Mouse (Mus musculus) neural tube, embryonic 14.5 days (tissue): ENCODE results near the gene Hist2h3c1. TPM values are rescaled to one million over a fixed set of nuclear protein-coding genes. Genes with fewer than 3 reads are reported as not detected.
"Not testable (repeated sequence)": the region's sequence is repeated elsewhere in the genome, so short reads cannot be mapped to it uniquely, and the experiment has no call there.

Source experiments
- ATAC-seq: fragments of 200-750 bp; cut with Nextera tagmentation; 2 replicates; pipeline ENCODE4 v1.8.0; 2017; ENCODE audit warnings: low read depth, mild to moderate bottlenecking, moderate TSS enrichment, moderate library complexity
- H3K27ac ChIP-seq: fragments of 300-500 bp; sonication (generic); 2 replicates; pipeline ENCODE4 v1.5.1; 2014; ENCODE audit warnings: low read depth, mild to moderate bottlenecking, control low read depth, low read length, moderate library complexity, mixed read lengths
- H3K27me3 ChIP-seq: fragments of 300-500 bp; sonication (generic); 2 replicates; pipeline ENCODE4 v1.6.1; 2014; ENCODE audit warnings: low read length; ENCODE audit not compliant: control insufficient read depth, insufficient read depth
- H3K36me3 ChIP-seq: fragments of 300-500 bp; sonication (generic); 2 replicates; pipeline ENCODE4 v1.6.1; 2014; ENCODE audit warnings: low read length, mixed read lengths; ENCODE audit not compliant: control insufficient read depth, insufficient read depth
- H3K4me1 ChIP-seq: fragments of 300-500 bp; sonication (generic); 2 replicates; pipeline ENCODE4 v1.6.1; 2014; ENCODE audit warnings: low read length; ENCODE audit not compliant: control insufficient read depth, insufficient read depth
- H3K4me2 ChIP-seq: fragments of 300-500 bp; sonication (generic); 2 replicates; pipeline ENCODE4 v1.6.1; 2014; ENCODE audit warnings: mild to moderate bottlenecking, low read depth, low read length, control low read depth
- H3K4me3 ChIP-seq: fragments of 300-500 bp; sonication (generic); 2 replicates; pipeline ENCODE4 v1.5.1; 2014; ENCODE audit warnings: low read depth, low read length, control low read depth, mixed read lengths
- H3K9ac ChIP-seq: fragments of 300-500 bp; sonication (generic); replicated peaks from 2 replicates; pipeline ENCODE4 v1.6.1; 2014; ENCODE audit warnings: low read depth, mild to moderate bottlenecking, control low read depth, low read length, mixed read lengths
- H3K9me3 ChIP-seq: fragments of 300-500 bp; sonication (generic); 2 replicates; pipeline ENCODE4 v1.6.1; 2016; ENCODE audit warnings: low read length; ENCODE audit not compliant: control insufficient read depth
- WGBS: fragments of 180-500 bp; shearing (Covaris S2); extraction: QIAGEN DNeasy Blood & Tissue Kit; methylation state at CpG from one replicate; pipeline ENCODE4 v1.1.7; 2014; 5-methylcytosine and 5-hydroxymethylcytosine counted together
- polyA plus RNA-seq: library from polyadenylated mRNA; unstranded; fragments of >200 nt; fragmentation: Nextera tagmentation; extraction: Ambion mirVana; gene quantifications from 2 replicates; pipeline ENCODE4 v1.2.1, GENCODE M21; 2014

Hist2h3c1 gene
- polyA plus RNA-seq, 1 experiment from 2014 or later, result 0.67 TPM

- under 1% methylated on average over 36 of the region's 40 CpGs for WGBS
- Histone ChIP-seq H3K9ac (peak within 1 kb of the TSS; percentile 84), H3K4me2 (peak within 1 kb of the TSS; percentile 77), H3K27ac (peak within 1 kb of the TSS; percentile 97), H3K27me3 (no peaks in the 10 kb centered on the region), H3K36me3 (no peaks in the 10 kb centered on the region), H3K4me3 (peak within 1 kb of the TSS; percentile 61), H3K4me1 (peaks cover 16% of the 10 kb centered on the region; the same call in 1 of the 2 replicates), H3K9me3 (no peaks in the 10 kb centered on the region)
- ATAC-seq, result peak; percentile 91
These were observed 16.6 kb downstream of the Hist2h3c1 start, which contains the start of gene Hist2h4 for GRCm38 (mm10) chr3:96262979-96263550. Gene Hist2h4 (minus strand): TSS chr3:96263311.

DNA sequence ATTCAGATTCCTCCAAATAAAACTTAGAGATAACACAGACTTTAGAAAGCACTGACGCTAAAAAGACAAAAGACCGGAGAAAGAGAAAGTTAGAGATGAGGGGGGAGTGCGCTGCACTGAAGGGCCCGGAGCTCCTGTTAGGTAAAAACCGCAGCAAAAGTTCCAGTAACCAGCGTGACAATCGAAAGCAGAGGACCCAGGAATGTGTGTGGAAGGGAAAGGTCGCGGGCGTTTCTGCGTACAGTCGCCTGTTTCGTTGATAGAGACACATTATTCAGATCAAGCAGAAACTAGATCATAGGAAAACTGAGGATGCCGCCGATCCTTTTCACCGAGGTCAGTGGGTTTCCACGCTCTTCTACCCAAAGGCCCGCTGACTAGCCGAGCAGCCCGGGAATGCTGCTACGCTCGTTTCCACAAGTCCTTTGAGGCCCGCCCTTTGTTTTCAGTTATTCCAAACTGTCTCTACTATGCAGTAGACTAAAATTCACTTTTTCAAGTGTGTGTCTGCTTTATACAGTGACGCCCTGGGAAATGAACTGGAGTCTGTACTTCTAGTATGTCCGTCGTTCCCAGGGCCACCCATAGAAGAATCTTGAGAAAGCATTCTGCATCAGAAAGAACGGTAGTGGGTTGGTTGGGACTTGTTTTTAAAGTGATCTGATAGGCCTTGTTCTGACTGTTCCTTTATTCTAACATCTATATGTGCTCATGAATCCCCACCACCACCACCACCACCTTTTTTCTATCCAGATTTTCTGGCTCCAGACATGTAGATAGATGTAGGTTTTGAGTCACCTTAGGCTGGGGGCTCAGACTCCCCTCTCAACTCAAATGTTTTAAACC lies 17.3 kb downstream of the Hist2h3c1 start:
- no peaks in the 10 kb centered on the region for H3K27me3 ChIP-seq
- H3K9ac ChIP-seq, result peak overlapping the region; percentile 84
- H3K27ac ChIP-seq, result peak overlapping the region; percentile 97
- H3K36me3 ChIP-seq, result no peaks in the 10 kb centered on the region
- H3K4me2 ChIP-seq, result peak overlapping the region; percentile 77
- no peaks in the 10 kb centered on the region for H3K9me3 ChIP-seq
- peaks cover 17% of the 10 kb centered on the region; the same call in 1 of the 2 replicates for H3K4me1 ChIP-seq
- H3K4me3 ChIP-seq, result peak overlapping the region; percentile 61
- 5% methylated on average over 27 of the region's 27 CpGs for WGBS
- ATAC-seq, result peak; percentile 49; the same call in 1 of the 2 replicates

DNA sequence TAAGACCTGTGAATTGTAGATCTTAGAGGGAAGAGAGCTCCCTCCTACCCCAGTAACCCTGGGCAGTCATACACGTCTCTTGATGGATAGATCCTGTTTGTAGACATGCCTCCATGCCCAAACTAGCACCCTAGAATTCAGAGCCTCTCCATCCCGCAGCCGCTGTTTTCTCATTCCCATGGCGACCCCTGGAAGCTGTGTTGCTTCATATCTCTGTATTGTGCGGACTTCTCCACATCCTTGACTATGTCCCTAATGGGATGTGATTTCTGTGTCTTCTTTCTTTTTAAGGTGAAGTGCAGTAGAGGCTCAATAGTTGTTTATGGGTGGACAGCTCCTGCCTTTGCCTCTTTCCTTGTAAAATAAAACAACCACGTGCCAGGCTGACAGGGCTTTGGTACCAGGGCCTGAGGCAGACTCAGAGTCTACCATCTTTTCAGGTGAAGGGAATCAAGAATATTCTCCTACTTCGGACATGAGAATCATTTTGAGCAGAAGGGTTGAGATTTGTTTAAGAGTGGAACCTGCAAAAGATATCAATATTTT lies 18.0 kb downstream of the Hist2h3c1 start:
- peak overlapping the region; percentile 77; the same call in 1 of the 2 replicates for H3K4me2 ChIP-seq
- no peaks in the 10 kb centered on the region for H3K36me3 ChIP-seq
- H3K27ac ChIP-seq, result peak overlapping the region; percentile 97; the same call in 1 of the 2 replicates
- H3K4me3 ChIP-seq, result no peak overlapping the region; the same call in 1 of the 2 replicates
- no peak for ATAC-seq
- H3K9me3 ChIP-seq, result no peaks in the 10 kb centered on the region
- peaks cover 20% of the 10 kb centered on the region; the same call in 1 of the 2 replicates for H3K4me1 ChIP-seq
- no peaks in the 10 kb centered on the region for H3K27me3 ChIP-seq
- WGBS, result 71% methylated on average over 7 of the region's 7 CpGs
- H3K9ac ChIP-seq, result 0 out of 2 replicates have a peak overlapping the region, but pooled peaks have one; percentile 84

- H3K9me3 ChIP-seq, result no peaks in the 10 kb centered on the region
- ATAC-seq, result no peak
- no peak overlapping the region for H3K4me2 ChIP-seq
- H3K9ac ChIP-seq, result no peak overlapping the region
- peaks cover 20% of the 10 kb centered on the region; the same call in 1 of the 2 replicates for H3K4me1 ChIP-seq
- WGBS, result 93% methylated on average over 8 of the region's 8 CpGs
- H3K27ac ChIP-seq, result no peak overlapping the region
- no peaks in the 10 kb centered on the region for H3K27me3 ChIP-seq
- no peak overlapping the region for H3K4me3 ChIP-seq
- no peaks in the 10 kb centered on the region for H3K36me3 ChIP-seq
These were observed 19.7 kb downstream of the Hist2h3c1 start for GRCm38 (mm10) chr3:96266132-96266710.

GRCm38 (mm10) chr3:96267541-96267940 lies 21.1 kb downstream of the Hist2h3c1 start:
- H3K9ac ChIP-seq, result no peak overlapping the region
- ATAC-seq, result no peak
- no peaks in the 10 kb centered on the region for H3K27me3 ChIP-seq
- H3K4me1 ChIP-seq, result peaks cover 20% of the 10 kb centered on the region; the same call in 1 of the 2 replicates
- H3K27ac ChIP-seq, result no peak overlapping the region; the same call in 1 of the 2 replicates
- no peaks in the 10 kb centered on the region for H3K9me3 ChIP-seq
- no peaks in the 10 kb centered on the region for H3K36me3 ChIP-seq
- H3K4me2 ChIP-seq, result no peak overlapping the region
- H3K4me3 ChIP-seq, result no peak overlapping the region
- 82% methylated on average over 4 of the region's 4 CpGs for whole genome bisulfite sequencing

GRCm38 (mm10) chr3:96268051-96268775 lies 21.7 kb downstream of the Hist2h3c1 start, which contains the start of gene Hist2h3b:
Gene Hist2h3b (plus strand): TSS chr3:96268654.
- H3K4me1 ChIP-seq, result peaks cover 20% of the 10 kb centered on the region; the same call in 1 of the 2 replicates
- H3K27me3 ChIP-seq, result no peaks in the 10 kb centered on the region
- no peaks in the 10 kb centered on the region for H3K36me3 ChIP-seq
- peak within 1 kb of the TSS; percentile 53 for H3K9ac ChIP-seq
- peak; percentile 65 for ATAC-seq
- peak within 1 kb of the TSS; percentile 93 for H3K4me2 ChIP-seq
- peak within 1 kb of the TSS; percentile 92 for H3K27ac ChIP-seq
- peak within 1 kb of the TSS; percentile 55 for H3K4me3 ChIP-seq
- 17% methylated on average over 28 of the region's 30 CpGs for WGBS
- H3K9me3 ChIP-seq, result no peaks in the 10 kb centered on the region

- ATAC-seq, result peak; percentile 47
- WGBS, result under 1% methylated on average over 9 of the region's 44 CpGs
These were observed 22.4 kb downstream of the Hist2h3c1 start for GRCm38 (mm10) chr3:96268776-96269378.

More at GRCm38 (mm10) chr3:96268776-96269378, 22.4 kb downstream of the Hist2h3c1 start:
- Histone ChIP-seq H3K9ac (peak overlapping the region; percentile 53), H3K27ac (peak overlapping the region; percentile 92), H3K4me2 (peak overlapping the region; percentile 93), H3K4me3 (peak overlapping the region; percentile 55), H3K4me1 (peaks cover 16% of the 10 kb centered on the region; the same call in 1 of the 2 replicates)
- not testable (repeated sequence) for H3K27me3 ChIP-seq, H3K36me3 ChIP-seq, H3K9me3 ChIP-seq
